Mouse (Mus musculus) neural tube, embryonic 11.5 days (tissue): Measurements from ENCODE around the gene Cnot2. TPM values are rescaled to one million over a fixed set of nuclear protein-coding genes. Genes with fewer than 3 reads are reported as not detected.

Experiments used
- ATAC-seq: fragments of 200-750 bp; cut with Nextera tagmentation; 2 replicates; pipeline ENCODE4 v1.8.0; 2017; ENCODE audit warnings: moderate number of reproducible peaks, mild to moderate bottlenecking, moderate TSS enrichment, moderate library complexity; ENCODE audit not compliant: insufficient read depth, low FRiP score, low TSS enrichment
- DNase-seq: peaks from one replicate; pipeline ENCODE4 v3.0.0-alpha.2; 2015; ENCODE audit warnings: low spot score
- H3K27ac ChIP-seq: fragments of 300-500 bp; sonication (generic); 2 replicates; pipeline ENCODE4 v1.5.1; 2014; ENCODE audit warnings: low read depth, mild to moderate bottlenecking, low read length
- H3K27me3 ChIP-seq: fragments of 300-500 bp; sonication (generic); 2 replicates; pipeline ENCODE4 v1.6.1; 2014; ENCODE audit warnings: mild to moderate bottlenecking, low read length, mixed read lengths; ENCODE audit not compliant: control insufficient read depth, insufficient read depth
- H3K36me3 ChIP-seq: fragments of 300-500 bp; sonication (generic); 2 replicates; pipeline ENCODE4 v1.6.1; 2014; ENCODE audit warnings: mild to moderate bottlenecking, low read length, moderate library complexity, mixed read lengths; ENCODE audit not compliant: control insufficient read depth, insufficient read depth
- H3K4me1 ChIP-seq: fragments of 300-500 bp; sonication (generic); 2 replicates; pipeline ENCODE4 v1.6.1; 2014; ENCODE audit warnings: low read length, mixed read lengths; ENCODE audit not compliant: control insufficient read depth, insufficient read depth
- H3K4me2 ChIP-seq: fragments of 300-500 bp; sonication (generic); 2 replicates; pipeline ENCODE4 v1.6.1; 2014; ENCODE audit warnings: low read depth, mild to moderate bottlenecking, moderate library complexity
- H3K4me3 ChIP-seq: fragments of 300-500 bp; sonication (generic); 2 replicates; pipeline ENCODE4 v1.5.1; 2014; ENCODE audit warnings: low read depth, low read length
- H3K9ac ChIP-seq: fragments of 300-500 bp; sonication (generic); 2 replicates; pipeline ENCODE4 v1.6.1; 2014; ENCODE audit warnings: mild to moderate bottlenecking, low read length
- H3K9me3 ChIP-seq: fragments of 300-500 bp; sonication (generic); 2 replicates; pipeline ENCODE4 v1.6.1; 2016; ENCODE audit warnings: low read length; ENCODE audit not compliant: control insufficient read depth
- WGBS: fragments of 180-500 bp; shearing (Covaris S2); extraction: QIAGEN DNeasy Blood & Tissue Kit; methylation state at CpG from one replicate; pipeline ENCODE4 v1.1.7; 2014; 5-methylcytosine and 5-hydroxymethylcytosine counted together
- polyA plus RNA-seq: library from polyadenylated mRNA; unstranded; fragments of >200 nt; fragmentation: Nextera tagmentation; extraction: Ambion mirVana; gene quantifications from 2 replicates; pipeline ENCODE4 v1.2.1, GENCODE M21; 2014

The Cnot2 gene
- polyA plus RNA-seq, 1 experiment from 2014 or later: 141 TPM

DNA sequence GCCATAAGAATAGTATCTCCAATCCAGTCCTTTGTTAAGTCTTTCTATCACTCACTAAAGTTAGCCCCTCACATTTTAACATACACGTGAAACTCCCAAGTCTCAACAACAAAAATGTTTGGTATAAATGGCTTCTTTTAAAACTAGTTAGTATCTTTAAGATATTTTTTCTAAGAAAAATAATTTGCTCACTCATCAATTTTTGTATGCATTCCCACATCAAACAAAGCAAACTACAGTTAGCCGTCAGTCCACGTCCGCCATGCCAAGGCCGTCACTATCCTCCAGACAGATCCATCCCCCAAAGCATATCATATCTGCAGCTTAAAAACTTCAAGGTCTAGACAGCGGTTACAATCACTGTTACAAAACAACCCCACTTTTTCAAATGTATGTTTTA lies 65.7 kb downstream of the Cnot2 start:
- ATAC-seq (no peak), DNase-seq (no peak)
- no peaks in the 10 kb centered on the region for H3K36me3 ChIP-seq
- H3K4me1 ChIP-seq: no peaks in the 10 kb centered on the region; the same call in 1 of the 2 replicates
- no peak overlapping the region for H3K27ac ChIP-seq
- no peak overlapping the region for H3K4me2 ChIP-seq
- H3K4me3 ChIP-seq: no peak overlapping the region
- 93% methylated on average over 6 of the region's 6 CpGs for WGBS
- H3K9me3 ChIP-seq: no peaks in the 10 kb centered on the region
- H3K27me3 ChIP-seq: no peaks in the 10 kb centered on the region
- H3K9ac ChIP-seq: no peak overlapping the region

- Histone ChIP-seq H3K9me3 (no peaks in the 10 kb centered on the region), H3K4me1 (no peaks in the 10 kb centered on the region; the same call in 1 of the 2 replicates), H3K9ac (no peak overlapping the region), H3K4me3 (no peak overlapping the region), H3K36me3 (no peaks in the 10 kb centered on the region), H3K4me2 (no peak overlapping the region), H3K27me3 (no peaks in the 10 kb centered on the region), H3K27ac (no peak overlapping the region)
- DNase-seq: no peak
- no peak for ATAC-seq
- WGBS: 95% methylated on average over 4 of the region's 4 CpGs
These were observed 66.2 kb downstream of the Cnot2 start for GRCm38 (mm10) chr10:116515158-116515557.

GRCm38 (mm10) chr10:116513254-116513635 lies 68.1 kb downstream of the Cnot2 start:
- DNase-seq (no peak), ATAC-seq (no peak)
- no peak overlapping the region for H3K27ac ChIP-seq
- WGBS: 49% methylated on average over 7 of the region's 7 CpGs
- H3K4me2 ChIP-seq: no peak overlapping the region
- H3K27me3 ChIP-seq: no peaks in the 10 kb centered on the region
- no peaks in the 10 kb centered on the region for H3K36me3 ChIP-seq
- no peaks in the 10 kb centered on the region; the same call in 1 of the 2 replicates for H3K4me1 ChIP-seq
- H3K9ac ChIP-seq: no peak overlapping the region
- H3K9me3 ChIP-seq: no peaks in the 10 kb centered on the region
- H3K4me3 ChIP-seq: no peak overlapping the region

DNA sequence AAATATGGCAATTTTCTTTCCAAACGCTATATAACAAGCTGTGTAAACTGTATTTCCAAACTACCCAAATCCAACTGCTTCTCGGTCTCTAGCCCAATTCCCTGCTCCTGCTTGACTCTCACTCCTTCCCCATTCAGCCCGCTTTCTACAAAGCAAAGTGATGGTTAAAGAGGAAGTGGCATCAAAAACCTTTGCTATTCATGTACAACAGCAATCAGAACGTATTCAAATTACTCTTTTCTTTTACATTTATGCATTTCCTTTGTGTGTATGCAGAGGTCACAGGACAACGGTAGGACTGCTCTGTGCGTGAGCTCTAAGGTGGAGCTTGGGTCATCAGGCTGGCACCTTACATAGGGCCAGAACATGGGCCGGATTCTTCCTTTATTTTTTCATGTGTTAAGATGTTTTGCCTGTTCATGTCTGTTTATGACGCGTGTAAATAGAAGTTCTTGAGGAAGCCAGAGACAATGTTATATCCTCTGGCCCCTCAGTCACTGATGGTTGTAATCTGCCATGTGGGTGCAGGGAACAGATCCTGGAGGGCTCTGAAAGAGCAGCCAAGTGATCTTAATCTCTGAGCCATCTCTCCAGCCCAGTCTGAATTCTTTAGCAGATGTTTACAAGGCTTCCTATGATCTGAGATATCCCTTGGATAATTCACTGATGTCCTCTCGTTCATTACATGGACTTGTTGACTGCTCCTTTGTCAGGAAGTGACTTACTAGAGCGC lies 68.6 kb downstream of the Cnot2 start:
- WGBS: 86% methylated on average over 11 of the region's 11 CpGs
- H3K4me3 ChIP-seq: no peak overlapping the region
- no peak overlapping the region for H3K9ac ChIP-seq
- H3K9me3 ChIP-seq: no peaks in the 10 kb centered on the region
- no peak overlapping the region for H3K27ac ChIP-seq
- no peaks in the 10 kb centered on the region for H3K36me3 ChIP-seq
- H3K27me3 ChIP-seq: no peaks in the 10 kb centered on the region
- H3K4me2 ChIP-seq: no peak overlapping the region
- DNase-seq: no peak
- H3K4me1 ChIP-seq: no peaks in the 10 kb centered on the region; the same call in 1 of the 2 replicates
- no peak for ATAC-seq

- 93% methylated on average over 7 of the region's 7 CpGs for WGBS
- H3K4me1 ChIP-seq: no peaks in the 10 kb centered on the region
- H3K27ac ChIP-seq: no peak overlapping the region
- ATAC-seq (no peak), DNase-seq (no peak)
- H3K36me3 ChIP-seq: no peaks in the 10 kb centered on the region
- H3K4me2 ChIP-seq: no peak overlapping the region
- H3K9ac ChIP-seq: no peak overlapping the region
- H3K9me3 ChIP-seq: no peaks in the 10 kb centered on the region
- no peak overlapping the region for H3K4me3 ChIP-seq
- H3K27me3 ChIP-seq: no peaks in the 10 kb centered on the region
These were observed 75.9 kb downstream of the Cnot2 start for GRCm38 (mm10) chr10:116505303-116506014.

DNA sequence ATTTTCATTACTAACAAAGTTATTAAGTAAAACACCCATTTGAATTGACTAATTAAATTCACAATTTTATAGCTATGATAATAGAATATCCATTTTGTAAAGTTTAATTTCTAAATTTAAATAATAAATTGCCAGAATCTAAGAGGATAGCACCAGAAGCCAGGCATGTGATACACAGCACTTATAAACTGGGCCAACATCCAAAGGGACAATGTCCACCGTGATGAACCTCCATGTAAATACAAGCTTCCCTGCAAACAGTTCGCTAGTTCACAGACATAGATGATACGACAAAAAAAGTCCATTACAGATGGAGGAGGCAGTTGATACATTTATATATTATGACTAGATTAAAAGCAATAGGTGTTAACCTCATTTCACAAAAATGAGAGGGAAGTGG lies 88.5 kb downstream of the Cnot2 start:
- Histone ChIP-seq H3K27me3 (no peaks in the 10 kb centered on the region), H3K4me2 (no peak overlapping the region), H3K9ac (no peak overlapping the region), H3K9me3 (no peaks in the 10 kb centered on the region), H3K4me3 (no peak overlapping the region), H3K27ac (no peak overlapping the region), H3K4me1 (no peaks in the 10 kb centered on the region), H3K36me3 (peaks cover 7% of the 10 kb centered on the region; the same call in 1 of the 2 replicates)
- DNase-seq (no peak), ATAC-seq (no peak)
- WGBS: 93% methylated on average over 3 of the region's 3 CpGs

DNA sequence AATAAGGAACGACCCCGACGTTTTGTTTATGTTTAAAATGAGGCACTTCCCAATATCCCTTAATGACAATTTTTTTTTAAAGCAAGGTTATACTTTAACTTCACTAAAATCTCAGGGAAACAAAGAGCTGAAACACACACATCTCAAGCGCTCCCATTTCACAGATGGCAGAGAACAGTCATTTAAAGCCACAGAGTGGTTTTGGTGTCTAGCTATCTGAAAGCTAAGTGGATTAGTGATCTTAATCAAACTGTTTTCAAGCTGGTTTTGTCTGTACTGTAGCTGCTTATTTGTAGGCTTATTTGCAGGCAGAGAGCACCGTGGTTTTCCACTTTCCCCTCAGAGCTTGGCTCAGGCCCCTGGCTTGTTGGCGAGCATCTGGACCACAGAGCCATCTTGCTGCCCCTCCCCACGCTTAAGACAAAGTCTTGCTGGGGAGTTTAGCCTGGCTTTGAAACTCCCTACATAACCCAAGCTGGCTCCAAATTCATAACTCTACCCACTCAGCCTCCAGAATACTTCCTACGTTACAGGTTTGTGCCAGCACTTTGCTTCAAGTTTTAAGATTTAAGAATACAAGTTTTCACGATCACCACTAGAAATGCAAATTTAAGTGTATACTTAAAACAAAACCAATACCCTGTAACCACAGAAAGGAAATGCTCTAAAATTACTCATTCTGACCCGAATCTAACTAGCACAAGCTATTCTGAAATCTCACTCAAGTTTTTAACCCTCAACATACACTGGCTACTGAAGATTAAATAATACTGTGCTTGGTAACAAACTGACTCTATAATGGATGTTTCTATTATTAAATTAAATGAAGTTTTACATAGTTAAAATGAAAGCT lies 94.2 kb downstream of the Cnot2 start:
- 92% methylated on average over 10 of the region's 10 CpGs for WGBS
- Histone ChIP-seq H3K27me3 (no peaks in the 10 kb centered on the region), H3K4me1 (no peaks in the 10 kb centered on the region), H3K9ac (no peak overlapping the region), H3K9me3 (no peaks in the 10 kb centered on the region), H3K27ac (no peak overlapping the region), H3K36me3 (peaks cover 8% of the 10 kb centered on the region; the same call in 1 of the 2 replicates), H3K4me2 (no peak overlapping the region), H3K4me3 (no peak overlapping the region)
- DNase-seq (no peak), ATAC-seq (no peak)

GRCm38 (mm10) chr10:116481917-116482316 lies 99.4 kb downstream of the Cnot2 start:
- H3K27ac ChIP-seq: no peak overlapping the region
- H3K27me3 ChIP-seq: no peaks in the 10 kb centered on the region
- H3K4me2 ChIP-seq: no peak overlapping the region
- H3K9ac ChIP-seq: no peak overlapping the region
- ATAC-seq (no peak), DNase-seq (no peak)
- no peaks in the 10 kb centered on the region for H3K9me3 ChIP-seq
- no peak overlapping the region for H3K4me3 ChIP-seq
- 95% methylated on average over 12 of the region's 12 CpGs for WGBS
- peaks cover 8% of the 10 kb centered on the region for H3K36me3 ChIP-seq
- no peaks in the 10 kb centered on the region for H3K4me1 ChIP-seq
